Mouse (Mus musculus) myocyte (in vitro differentiated cells): ENCODE data around the gene Smim23.

ENCODE experiments used
- CEBPB ChIP-seq: IDR thresholded peaks from 2 replicates; pipeline ENCODE4 v1.6.1; 2011; ENCODE audit warnings: mild to moderate bottlenecking, moderate library complexity; ENCODE audit not compliant: poor library complexity, insufficient read depth, severe bottlenecking
- E2F4 ChIP-seq: IDR thresholded peaks from one replicate; pipeline ENCODE4 v1.6.1; 2011; ENCODE audit warnings: mild to moderate bottlenecking, control low read depth, moderate library complexity; ENCODE audit not compliant: insufficient read depth
- MYOD1 ChIP-seq, 3 experiments: IDR thresholded peaks; one replicate each; pipeline ENCODE4 v1.6.1; 2011; ENCODE audit warnings: control low read depth in 2 of 3, low read depth in 2 of 3, mild to moderate bottlenecking in 2 of 3, moderate library complexity in 1 of 3; ENCODE audit not compliant: insufficient read length in 2 of 3, control insufficient read depth in 1 of 3
- MYOG ChIP-seq, 3 experiments: IDR thresholded peaks; one replicate each; pipeline ENCODE4 v1.6.1; 2011; ENCODE audit warnings: control low read depth in 2 of 3, low read depth in 2 of 3, mild to moderate bottlenecking in 2 of 3; ENCODE audit not compliant: insufficient read length in 2 of 3, control insufficient read depth in 1 of 3, insufficient read depth in 1 of 3
- POLR2A ChIP-seq: IDR thresholded peaks from one replicate; pipeline ENCODE4 v1.6.1; 2011; ENCODE audit warnings: low read depth, mild to moderate bottlenecking, control low read depth, moderate library complexity; ENCODE audit not compliant: insufficient read length
- POLR2AphosphoS2 ChIP-seq: IDR thresholded peaks from one replicate; pipeline ENCODE4 v1.6.1; 2011; ENCODE audit warnings: low read depth, control low read depth; ENCODE audit not compliant: insufficient read length
- SRF ChIP-seq: IDR thresholded peaks from one replicate; pipeline ENCODE4 v1.6.1; 2011; ENCODE audit warnings: low read depth; ENCODE audit not compliant: control insufficient read depth, insufficient read length
- TCF12 ChIP-seq: IDR thresholded peaks from one replicate; pipeline ENCODE4 v1.6.1; 2011; ENCODE audit warnings: mild to moderate bottlenecking, control low read depth; ENCODE audit not compliant: poor library complexity, insufficient read depth, severe bottlenecking
- TCF3 ChIP-seq: IDR thresholded peaks from one replicate; pipeline ENCODE4 v1.6.1; 2011; ENCODE audit warnings: low read depth, control low read depth; ENCODE audit not compliant: insufficient read length
- USF1 ChIP-seq: IDR thresholded peaks from one replicate; pipeline ENCODE4 v1.6.1; 2011; ENCODE audit warnings: low read depth, mild to moderate bottlenecking, control low read depth, moderate library complexity

GRCm38 (mm10) chr11:32841169-32841568 is 16.8 kb upstream of the Smim23 start:
- no peak for TF ChIP-seq POLR2A
- TF ChIP-seq MYOD1 (IDR thresholded peaks at IDR 0.05; ENCODE audit: control insufficient read depth in 1 of 3, insufficient read length in 2 of 3, low read depth in 2 of 3), result no peak
- TF ChIP-seq CEBPB, result no peak
- no peak for TF ChIP-seq USF1
- TF ChIP-seq E2F4, result no peak
- TF ChIP-seq SRF, result no peak
- TF ChIP-seq POLR2AphosphoS2, result no peak
- TF ChIP-seq TCF12, result no peak
- TF ChIP-seq MYOG (IDR thresholded peaks at IDR 0.05; ENCODE audit: control insufficient read depth in 1 of 3, insufficient read depth in 1 of 3, insufficient read length in 2 of 3, low read depth in 2 of 3), result no peak
- no peak for TF ChIP-seq TCF3
